16 mouse cellular contexts compared by ENCODE assay signal in genomic region chr4:70509987-70510386, GRCm38 (mm10).
"Had no signal": no experiment of that assay in that cellular context is flagged by ENCODE, and none has a peak within 500 bp of the region (broad histone marks: within the 10 kb centered on the region; RNA-seq: fewer than 3 reads in every experiment).

No protein-coding gene starts in this region.

- DNase-seq: kidney, adult 8-10 months; kidney, postnatal 25 days; layer of hippocampus, adult 9-11 months; liver, embryonic 13.5 days; liver, postnatal 0 days; lung, postnatal 14 days; right cerebral cortex, adult 18-20 months; right cerebral cortex, postnatal 25 days; thymus, postnatal 36 days had no signal

- H3K9ac ChIP-seq: liver, embryonic 13.5 days; liver, postnatal 0 days; lung, embryonic 15.5 days; midbrain, embryonic 15.5 days had no signal

- H3K27ac ChIP-seq: limb, embryonic 10.5 days; liver, embryonic 13.5 days; lung, embryonic 15.5 days; macrophage; midbrain, embryonic 15.5 days had no signal

- H3K27me3 ChIP-seq: liver, embryonic 13.5 days; lung, embryonic 15.5 days; megakaryocyte, embryonic 14.5 days; midbrain, embryonic 15.5 days had no signal

- ATAC-seq: intestine, postnatal 0 days; liver, postnatal 0 days; midbrain, embryonic 15.5 days had no signal

- H3K4me3 ChIP-seq: limb, embryonic 10.5 days; liver, embryonic 13.5 days; lung, embryonic 15.5 days; megakaryocyte, embryonic 14.5 days; midbrain, embryonic 15.5 days had no signal

- H3K9me3 ChIP-seq: limb, embryonic 10.5 days; liver, embryonic 13.5 days; lung, embryonic 15.5 days; megakaryocyte, embryonic 14.5 days; midbrain, embryonic 15.5 days had no signal

- H3K36me3 ChIP-seq: limb, embryonic 10.5 days; liver, embryonic 13.5 days; lung, embryonic 15.5 days; midbrain, embryonic 15.5 days had no signal

- H3K4me1 ChIP-seq: limb, embryonic 10.5 days; liver, embryonic 13.5 days; lung, embryonic 15.5 days had no signal

- H3K4me2 ChIP-seq: liver, embryonic 13.5 days; lung, embryonic 15.5 days; midbrain, embryonic 11.5 days; midbrain, embryonic 15.5 days had no signal
